Comparison of ENCODE assay signal across 21 mouse cellular contexts in the genomic region with DNA sequence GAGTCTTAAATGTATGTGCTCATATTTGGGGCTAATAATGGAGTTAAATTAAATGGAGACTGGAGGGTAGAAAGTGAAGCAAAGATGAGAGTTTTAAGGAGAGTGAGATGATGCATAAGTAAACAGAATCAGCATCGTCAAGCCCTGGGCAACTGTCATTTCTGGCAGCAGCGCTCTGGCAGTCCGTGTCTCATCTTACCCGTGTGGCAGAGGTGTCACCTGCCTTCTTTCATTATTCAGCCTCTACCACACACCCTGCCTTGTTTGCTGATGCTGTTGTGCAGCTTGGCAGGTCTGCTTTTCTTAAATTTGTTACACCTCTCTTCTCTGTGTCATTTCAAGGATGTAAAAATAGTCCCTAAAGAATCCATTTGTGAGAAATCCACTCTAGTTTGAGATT. TPM values are rescaled to one million over a fixed set of nuclear protein-coding genes. Genes with fewer than 3 reads are reported as not detected.
"Had no signal": no experiment of that assay in that cellular context is flagged by ENCODE, and none has a peak within 500 bp of the region (broad histone marks: within the 10 kb centered on the region; RNA-seq: fewer than 3 reads in every experiment).

No protein-coding gene starts in this region.

- H3K4me3 ChIP-seq: myocyte; neural tube, embryonic 13.5 days; neural tube, embryonic 15.5 days had no signal

- H3K36me3 ChIP-seq: neural tube, embryonic 13.5 days; neural tube, embryonic 15.5 days had no signal

- H3K4me2 ChIP-seq: lung, embryonic 14.5 days; midbrain, embryonic 11.5 days; neural tube, embryonic 13.5 days; neural tube, embryonic 15.5 days had no signal

- H3K27me3 ChIP-seq: neural tube, embryonic 13.5 days; neural tube, embryonic 15.5 days had no signal

- DNase-seq: lung, adult 18-20 months; lung, embryonic 14.5 days; lung, postnatal 10 days; lung, postnatal 4 days; midbrain, embryonic 14.5 days; right cerebral cortex, adult 18-20 months; right cerebral cortex, postnatal 25 days; right cerebral cortex, postnatal 4 days; spleen, adult 18-20 months; thymus, adult 18-20 months; thymus, postnatal 14 days; thymus, postnatal 36 days had no signal

- H3K27ac ChIP-seq: liver, embryonic 14.5 days; neural tube, embryonic 13.5 days; neural tube, embryonic 15.5 days had no signal

- H3K9ac ChIP-seq: liver, embryonic 14.5 days; lung, embryonic 14.5 days; neural tube, embryonic 13.5 days; neural tube, embryonic 15.5 days had no signal

- H3K4me1 ChIP-seq: neural tube, embryonic 13.5 days; neural tube, embryonic 15.5 days had no signal

- H3K9me3 ChIP-seq: neural tube, embryonic 13.5 days; neural tube, embryonic 15.5 days had no signal

RNA-seq across cellular contexts. Expression of a gene that starts 33.4 kb away (rescaled TPM):
- total RNA-seq: megakaryocyte, adult 5-6 weeks; megakaryocyte-erythroid progenitor cell, adult 5-6 weeks had no signal
- polyA plus RNA-seq: myocyte; small intestine, adult 2 months; thymus, postnatal 0 days had no signal

RNA-seq across cellular contexts. Expression of a gene that starts 43.6 kb away (rescaled TPM):
- total RNA-seq: megakaryocyte, adult 5-6 weeks; megakaryocyte-erythroid progenitor cell, adult 5-6 weeks had no signal
